Mouse (Mus musculus) mature B cell (primary cell): ENCODE results near the gene Clec2i.
"Not testable (repeated sequence)": the region's sequence is repeated elsewhere in the genome, so short reads cannot be mapped to it uniquely, and the experiment has no call there.

Experiments used
- in situ Hi-C: fragments of 300-500 bp; cut with MboI; formaldehyde crosslinking; loops from 2 replicates; pipeline ENCODE4 v1.14.3; 2019

Gene Clec2i

GRCm38 (mm10) chr6:128854024-128854820 lies 33.2 kb upstream of the Clec2i start:
- in situ Hi-C loops = loop anchor here (5.0 to 10.0 kb wide), 2 partner anchors 331 to 388 kb away; partner anchors contain the start of gene Clec2d

- in situ Hi-C loops = loop anchor here (5.0 to 10.0 kb wide), 2 partner anchors 330 to 387 kb away; partner anchors contain the start of gene Clec2d
Observed at GRCm38 (mm10) chr6:128854895-128855294, 32.5 kb upstream of the Clec2i start.

GRCm38 (mm10) chr6:128855477-128855876 lies 31.9 kb upstream of the Clec2i start:
- in situ Hi-C loops = loop anchor here (10.0 kb wide), 1 partner anchor 329 kb away; the partner anchor contains the start of gene Clec2d

GRCm38 (mm10) chr6:128856250-128856649 lies 31.1 kb upstream of the Clec2i start:
- in situ Hi-C loops = loop anchor here (10.0 kb wide), 1 partner anchor 329 kb away; the partner anchor contains the start of gene Clec2d

DNA sequence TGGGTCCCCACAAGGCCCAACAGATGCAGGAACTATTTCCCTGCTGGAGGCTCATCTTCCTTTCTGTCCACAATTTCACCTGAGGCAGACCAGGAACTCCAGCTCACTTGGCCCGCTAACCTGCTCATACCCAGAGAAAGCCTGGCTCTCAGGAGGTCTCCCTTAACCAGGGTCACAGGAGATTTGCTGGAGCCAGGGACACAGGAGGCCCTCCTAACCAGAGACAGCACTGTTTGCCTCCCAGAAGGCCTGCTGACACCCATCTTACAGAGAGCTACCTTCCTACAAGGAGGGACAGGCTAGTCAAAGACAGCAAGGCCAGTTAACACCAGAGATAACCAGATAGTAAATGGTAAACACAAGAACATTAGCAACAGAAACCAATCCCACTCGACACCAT lies 29.4 kb upstream of the Clec2i start:
- in situ Hi-C loops = loop anchor here (10.0 kb wide), 1 partner anchor 327 kb away; the partner anchor contains the start of gene Clec2d

DNA sequence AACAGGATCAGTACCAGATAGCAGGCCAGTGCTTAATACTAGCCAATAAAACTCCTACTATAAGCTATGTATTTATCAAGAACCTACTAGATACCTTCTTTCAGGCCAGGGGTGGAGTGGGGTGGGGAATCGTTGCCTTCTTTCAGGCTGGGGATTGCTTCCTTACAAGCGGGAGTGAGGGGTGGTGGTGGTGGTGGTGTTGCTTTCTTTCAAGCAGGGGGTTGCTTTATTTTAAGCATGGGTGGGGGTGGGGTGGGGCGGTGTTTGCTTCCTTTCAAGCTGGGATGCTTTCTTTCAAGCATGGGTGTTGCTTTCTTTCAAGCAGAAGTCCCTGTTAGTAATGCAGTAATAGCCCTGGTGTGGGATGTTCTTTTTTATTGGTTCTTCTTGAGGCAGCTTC lies 18.5 kb upstream of the Clec2i start:
- in situ Hi-C loops = no loop called here

- in situ Hi-C loops = no loop called here
Observed at GRCm38 (mm10) chr6:128871910-128872610, 15.3 kb upstream of the Clec2i start.

GRCm38 (mm10) chr6:128888834-128889233 lies 1.4 kb downstream of the Clec2i start:
- in situ Hi-C loops = no loop called here

DNA sequence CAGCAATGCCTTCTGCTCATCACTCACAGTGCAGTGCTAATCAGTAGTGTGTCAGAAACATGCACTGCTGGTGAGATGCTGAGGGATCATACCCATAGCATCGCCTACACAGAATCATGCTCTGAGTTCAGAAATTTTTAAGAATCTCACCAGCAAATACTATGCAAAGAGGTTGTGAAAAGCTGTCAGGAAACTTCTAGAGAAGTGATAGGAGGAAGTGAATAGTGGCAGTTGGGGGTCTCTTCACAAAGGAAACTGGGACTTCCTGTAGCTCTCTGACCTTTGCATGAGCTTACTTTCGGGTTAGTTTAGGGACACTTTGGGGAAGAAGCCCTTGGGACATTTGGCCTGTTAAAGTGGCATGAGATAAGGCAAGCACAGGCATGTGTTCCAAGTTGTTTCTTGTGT lies 3.6 kb downstream of the Clec2i start, which contains the start of gene BC035044:
Gene BC035044, minus strand, starts transcription at position 179 of the 408 bp plus-strand sequence.
- in situ Hi-C loops = no loop called here

GRCm38 (mm10) chr6:128895404-128896001 lies 8.1 kb downstream of the Clec2i start:
- in situ Hi-C loops = no loop called here

- in situ Hi-C loops = no loop called here
Observed at GRCm38 (mm10) chr6:128900044-128900443, 12.7 kb downstream of the Clec2i start.

DNA sequence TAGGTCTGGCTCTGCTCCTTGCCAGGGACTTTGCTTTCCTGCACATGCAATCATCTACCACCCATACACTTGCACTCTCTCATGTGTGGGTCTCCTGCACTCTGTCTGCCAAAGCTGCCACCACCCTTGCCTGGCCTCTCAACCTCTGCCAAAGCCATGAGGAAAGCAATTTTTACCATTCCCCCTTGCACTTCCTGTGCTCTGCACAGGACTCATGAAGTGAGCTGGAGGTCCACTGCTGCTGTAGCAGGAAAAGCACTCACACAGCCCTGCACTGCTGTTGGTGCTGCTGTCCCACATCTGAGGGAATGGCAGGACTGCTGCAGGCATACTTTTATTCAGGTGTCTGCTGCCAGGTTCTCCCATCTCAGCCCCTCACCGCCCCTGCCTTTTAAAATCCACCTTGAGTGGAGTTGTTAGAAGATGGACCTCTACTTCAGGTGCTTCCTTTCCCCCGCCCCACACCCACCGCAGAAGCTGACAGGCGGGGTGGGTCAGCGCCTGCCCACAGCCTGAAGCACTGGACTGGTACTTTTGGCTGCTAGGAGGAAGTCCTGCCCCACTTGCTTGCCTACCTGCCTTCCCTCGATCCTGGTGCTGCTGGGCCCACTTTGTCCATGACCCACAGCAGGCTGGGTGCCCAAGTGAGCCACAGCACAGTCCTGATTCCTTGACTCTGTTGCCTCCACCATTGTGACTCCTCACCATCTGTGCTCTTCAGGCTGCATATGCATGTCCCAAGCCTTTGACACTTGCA lies 13.6 kb downstream of the Clec2i start:
- in situ Hi-C loops = not testable (repeated sequence)

GRCm38 (mm10) chr6:128913598-128914254 lies 26.3 kb downstream of the Clec2i start:
- in situ Hi-C loops = no loop called here

GRCm38 (mm10) chr6:128917322-128917721 lies 29.9 kb downstream of the Clec2i start:
- in situ Hi-C loops = no loop called here

GRCm38 (mm10) chr6:128933050-128933449 lies 45.7 kb downstream of the Clec2i start:
- in situ Hi-C loops = no loop called here

- in situ Hi-C loops = not testable (repeated sequence)
Observed at GRCm38 (mm10) chr6:128934081-128934480, 46.7 kb downstream of the Clec2i start, which contains the start of gene Clec2g. Gene Clec2g, plus strand, starts transcription at chr6:128934381.

- in situ Hi-C loops = not testable (repeated sequence)
Observed at GRCm38 (mm10) chr6:128935889-128936665, 48.7 kb downstream of the Clec2i start.

DNA sequence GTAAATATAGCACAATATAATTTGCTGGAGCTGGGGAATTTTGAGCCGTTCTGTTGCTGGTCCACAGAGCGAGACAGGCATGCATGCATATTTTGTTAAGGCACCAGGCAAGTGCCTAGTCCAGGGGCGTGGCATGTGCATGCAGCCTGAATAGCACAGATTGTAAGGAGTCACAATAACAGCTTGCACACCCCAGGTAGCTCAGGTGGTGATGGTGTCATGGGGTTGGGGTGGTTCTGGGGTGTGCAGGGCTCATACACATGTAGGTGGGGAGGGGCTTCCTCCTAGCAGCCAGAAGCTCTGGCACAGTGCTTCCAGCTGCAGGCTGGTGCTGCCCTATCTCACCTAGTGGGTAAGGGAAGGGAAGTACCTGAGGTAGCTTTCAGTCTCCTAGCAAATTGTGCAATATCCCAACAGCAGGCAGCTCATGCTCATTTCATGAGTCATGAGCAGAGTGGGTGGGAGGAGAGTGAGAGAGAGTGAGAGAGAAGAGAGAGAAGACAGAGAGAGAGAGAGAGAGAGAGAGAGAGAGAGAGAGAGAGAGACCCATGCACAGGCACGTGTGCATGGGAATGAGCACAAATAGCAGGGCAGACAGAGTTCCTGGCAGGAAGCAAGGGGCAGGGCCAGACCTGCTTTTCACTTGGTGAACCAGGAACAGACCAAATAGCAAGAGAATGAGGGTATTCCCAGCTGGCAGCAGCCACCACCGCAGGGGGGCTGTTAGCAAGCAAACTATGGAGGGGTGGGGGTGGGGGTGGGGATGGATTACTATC lies 54.4 kb downstream of the Clec2i start:
- in situ Hi-C loops = no loop called here

- in situ Hi-C loops = no loop called here
Observed at GRCm38 (mm10) chr6:128945564-128945963, 58.2 kb downstream of the Clec2i start.
